Mouse (Mus musculus): Measurements from ENCODE around the gene Gphn. TPM values are rescaled to one million over a fixed set of nuclear protein-coding genes. Genes with fewer than 3 reads are reported as not detected.
A peak's percentile ranks its signal among the peaks of the same experiment; 100 is the strongest.
"Not testable (repeated sequence)": the region's sequence is repeated elsewhere in the genome, so short reads cannot be mapped to it uniquely, and the experiment has no call there.

Gene Gphn
- total and polyA plus RNA-seq, 3 experiments, result 23.1 to 30.5 TPM; not detected in 1

GRCm38 (mm10) chr12:78522804-78523394 is 296.7 kb downstream of the Gphn start:
- TF ChIP-seq RAD21 (IDR thresholded peaks at IDR 0.05; ENCODE audit: low read depth, low read length), result no peak
- no peak for TF ChIP-seq HCFC1 (IDR thresholded peaks at IDR 0.05; ENCODE audit: low read depth, low read length)
- TF ChIP-seq ETS1 (IDR thresholded peaks at IDR 0.05; ENCODE audit: low read depth, low read length), result no peak
- TF ChIP-seq NRF1 (IDR thresholded peaks at IDR 0.05; ENCODE audit: insufficient read depth, low read depth, low read length, poor library complexity, severe bottlenecking), result no peak
- no peak for TF ChIP-seq CHD2 (IDR thresholded peaks at IDR 0.05; ENCODE audit: low read length)
- TF ChIP-seq RCOR1 (IDR thresholded peaks at IDR 0.05; ENCODE audit: low read depth, low read length), result no peak
- no peak for TF ChIP-seq POLR2AphosphoS2 (IDR thresholded peaks at IDR 0.05; ENCODE audit: low read length)
- TF ChIP-seq ZMIZ1 (IDR thresholded peaks at IDR 0.05; ENCODE audit: low read depth, low read length), result no peak
- no peak for TF ChIP-seq POLR2AphosphoS5 (IDR thresholded peaks at IDR 0.05; ENCODE audit: borderline replicate concordance, low read depth, low read length)
- Histone ChIP-seq H3K4me1 (ENCODE audit: control insufficient read depth in 1 of 2, insufficient read depth in 2 of 2, low read length in 2 of 2) (no peaks in the 10 kb centered on the region), H3K9ac (ENCODE audit: control insufficient read depth, low read depth, low read length, poor library complexity, severe bottlenecking) (no peak overlapping the region), H3K36me3 (ENCODE audit: control insufficient read depth in 1 of 2, insufficient read depth in 2 of 2, low read length in 2 of 2) (no peaks in the 10 kb centered on the region), H3K27ac (ENCODE audit: control insufficient read depth, low read depth, low read length) (no peak overlapping the region), H3K4me3 (ENCODE audit: control insufficient read depth in 1 of 2, insufficient read depth in 1 of 2, low read depth in 2 of 2, low read length in 2 of 2) (no peak overlapping the region), H3K9me3 (replicated peaks; ENCODE audit: insufficient read depth, low read length) (no peaks in the 10 kb centered on the region), H3K79me2 (ENCODE audit: control insufficient read depth, insufficient read depth, low read length, poor library complexity) (no peaks in the 10 kb centered on the region), H3K27me3 (ENCODE audit: control insufficient read depth in 1 of 2, insufficient read depth in 2 of 2, low read length in 2 of 2) (no peaks in the 10 kb centered on the region)
- no peak for DNase-seq (ENCODE audit: low read depth, low spot score)

- H3K4me3 ChIP-seq (ENCODE audit: control insufficient read depth in 1 of 2, insufficient read depth in 1 of 2, low read depth in 2 of 2, low read length in 2 of 2); H3K9ac ChIP-seq (ENCODE audit: control insufficient read depth, low read depth, low read length, poor library complexity, severe bottlenecking); H3K27ac ChIP-seq (ENCODE audit: control insufficient read depth, low read depth, low read length); H3K27me3 ChIP-seq (ENCODE audit: control insufficient read depth in 1 of 2, insufficient read depth in 2 of 2, low read length in 2 of 2); H3K79me2 ChIP-seq (ENCODE audit: control insufficient read depth, insufficient read depth, low read length, poor library complexity); H3K36me3 ChIP-seq (ENCODE audit: control insufficient read depth in 1 of 2, insufficient read depth in 2 of 2, low read length in 2 of 2); DNase-seq (ENCODE audit: low read depth, low spot score); H3K9me3 ChIP-seq (replicated peaks; ENCODE audit: insufficient read depth, low read length); H3K4me1 ChIP-seq (ENCODE audit: control insufficient read depth in 1 of 2, insufficient read depth in 2 of 2, low read length in 2 of 2): not testable (repeated sequence)
- TF ChIP-seq CTCF (IDR thresholded peaks at IDR 0.05 in 2 of 3, conservative IDR thresholded peaks at IDR 0.05 in 1 of 3; ENCODE audit: control insufficient read depth in 1 of 3, insufficient read depth in 1 of 3, low read depth in 2 of 3, low read length in 3 of 3, poor library complexity in 1 of 3, severe bottlenecking in 1 of 3) (peak in 2 of 3 experiments; percentile 22 to 51; a peak in 3 of 6 replicates), MYC (IDR thresholded peaks at IDR 0.05; ENCODE audit: low read depth, low read length) (0 out of 2 replicates have a peak, but pooled peaks have one; percentile 37), ZNF384 (IDR thresholded peaks at IDR 0.05; ENCODE audit: low read depth, low read length) (0 out of 2 replicates have a peak, but pooled peaks have one; percentile 37), SMC3 (IDR thresholded peaks at IDR 0.05; ENCODE audit: low read depth, low read length) (peak; percentile 39), ZC3H11A (IDR thresholded peaks at IDR 0.05; ENCODE audit: low read depth, low read length) (0 out of 2 replicates have a peak, but pooled peaks have one; percentile 11)
Observed at GRCm38 (mm10) chr12:78537590-78537989, 311.4 kb downstream of the Gphn start.

- DNase-seq (ENCODE audit: low read depth, low spot score), result peak; percentile 83
- Histone ChIP-seq H3K36me3 (ENCODE audit: control insufficient read depth in 1 of 2, insufficient read depth in 2 of 2, low read length in 2 of 2) (peaks cover 0 to 9% of the 10 kb centered on the region in 2 experiments; a peak in 2 of 4 replicates), H3K4me1 (ENCODE audit: control insufficient read depth in 1 of 2, insufficient read depth in 2 of 2, low read length in 2 of 2) (peaks cover 0 to 13% of the 10 kb centered on the region in 2 experiments; a peak in 2 of 4 replicates), H3K4me3 (ENCODE audit: control insufficient read depth in 1 of 2, insufficient read depth in 1 of 2, low read depth in 2 of 2, low read length in 2 of 2) (no peak overlapping the region), H3K9ac (ENCODE audit: control insufficient read depth, low read depth, low read length, poor library complexity, severe bottlenecking) (no peak overlapping the region), H3K27me3 (ENCODE audit: control insufficient read depth in 1 of 2, insufficient read depth in 2 of 2, low read length in 2 of 2) (no peaks in the 10 kb centered on the region), H3K79me2 (ENCODE audit: control insufficient read depth, insufficient read depth, low read length, poor library complexity) (no peaks in the 10 kb centered on the region), H3K9me3 (replicated peaks; ENCODE audit: insufficient read depth, low read length) (no peaks in the 10 kb centered on the region), H3K27ac (ENCODE audit: control insufficient read depth, low read depth, low read length) (no peak overlapping the region)
- no peak for TF ChIP-seq SMC3 (IDR thresholded peaks at IDR 0.05; ENCODE audit: low read depth, low read length)
- no peak for TF ChIP-seq ETS1 (IDR thresholded peaks at IDR 0.05; ENCODE audit: low read depth, low read length)
- TF ChIP-seq EP300 (IDR thresholded peaks at IDR 0.05; ENCODE audit: low read depth in 1 of 2, low read length in 2 of 2), result peak; percentile 82 to 93
- peak; percentile 81 for TF ChIP-seq TCF12 (IDR thresholded peaks at IDR 0.05; ENCODE audit: low read depth, low read length)
- TF ChIP-seq GATA1 (IDR thresholded peaks at IDR 0.05; ENCODE audit: low read depth, low read length), result peak; percentile 78
- TF ChIP-seq TAL1 (IDR thresholded peaks at IDR 0.05; ENCODE audit: low read length), result peak; percentile 75
- TF ChIP-seq RCOR1 (IDR thresholded peaks at IDR 0.05; ENCODE audit: low read depth, low read length), result peak; percentile 78
- no peak for TF ChIP-seq ZNF384 (IDR thresholded peaks at IDR 0.05; ENCODE audit: low read depth, low read length)
Observed at GRCm38 (mm10) chr12:78550913-78551312, 324.7 kb downstream of the Gphn start.

Data from MEL (cell line).